Comparison of ENCODE assay signal across 21 mouse cellular contexts in the genomic region with DNA sequence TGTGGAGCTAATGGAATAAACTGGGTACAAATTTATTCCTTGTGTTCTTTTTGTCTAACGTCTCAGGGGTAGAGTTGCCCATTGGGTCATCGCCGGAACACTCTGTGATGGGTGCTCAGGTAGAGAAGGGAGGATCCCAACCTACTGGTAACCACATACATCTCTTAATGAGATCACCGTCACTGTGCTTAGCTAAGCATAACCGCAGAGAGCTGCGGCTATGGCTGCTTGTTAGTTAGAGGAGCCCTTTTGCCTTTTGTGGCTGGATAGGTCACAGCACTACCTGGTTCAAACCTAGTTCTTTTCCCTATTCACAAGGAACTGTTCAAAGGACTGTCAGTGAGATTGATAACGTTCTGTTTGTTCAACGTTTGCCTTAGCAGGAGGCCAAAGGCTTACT.
"Had no signal": no experiment of that assay in that cellular context is flagged by ENCODE, and none has a peak within 500 bp of the region (broad histone marks: within the 10 kb centered on the region; RNA-seq: fewer than 3 reads in every experiment).

No protein-coding gene starts in this region.

- H3K4me2 ChIP-seq: intestine, embryonic 15.5 days; limb, embryonic 12.5 days; limb, embryonic 15.5 days; liver, embryonic 11.5 days; lung, embryonic 14.5 days; midbrain, embryonic 12.5 days; midbrain, embryonic 15.5 days; neural tube, embryonic 12.5 days; neural tube, embryonic 15.5 days had no signal

- H3K9ac ChIP-seq: intestine, embryonic 15.5 days; limb, embryonic 12.5 days; limb, embryonic 15.5 days; liver, embryonic 14.5 days; liver, postnatal 0 days; lung, embryonic 14.5 days; midbrain, embryonic 12.5 days; midbrain, embryonic 15.5 days; neural tube, embryonic 12.5 days; neural tube, embryonic 15.5 days had no signal

- H3K27ac ChIP-seq: intestine, embryonic 15.5 days; limb, embryonic 12.5 days; limb, embryonic 15.5 days; liver, embryonic 14.5 days; macrophage; midbrain, embryonic 12.5 days; midbrain, embryonic 15.5 days; neural tube, embryonic 12.5 days; neural tube, embryonic 15.5 days had no signal

- ATAC-seq: intestine, embryonic 15.5 days; liver, postnatal 0 days; lung, postnatal 0 days; midbrain, embryonic 15.5 days had no signal

- DNase-seq: kidney, adult 11 months; kidney, adult 9 months; kidney, postnatal 10 days; kidney, postnatal 4 days; left cerebral cortex, postnatal 4 days; liver, postnatal 0 days; lung, embryonic 14.5 days; right cerebral cortex, postnatal 25 days; thymus, postnatal 25 days had no signal

- H3K9me3 ChIP-seq: intestine, embryonic 15.5 days; limb, embryonic 12.5 days; limb, embryonic 15.5 days; midbrain, embryonic 12.5 days; midbrain, embryonic 15.5 days; neural tube, embryonic 12.5 days; neural tube, embryonic 15.5 days had no signal

- H3K4me1 ChIP-seq: intestine, embryonic 15.5 days; midbrain, embryonic 12.5 days; midbrain, embryonic 15.5 days; neural tube, embryonic 12.5 days; neural tube, embryonic 15.5 days had no signal

- H3K4me3 ChIP-seq: intestine, embryonic 15.5 days; limb, embryonic 12.5 days; limb, embryonic 15.5 days; midbrain, embryonic 12.5 days; midbrain, embryonic 15.5 days; myocyte; neural tube, embryonic 12.5 days; neural tube, embryonic 15.5 days had no signal

- H3K36me3 ChIP-seq: intestine, embryonic 15.5 days; limb, embryonic 12.5 days; limb, embryonic 15.5 days; midbrain, embryonic 12.5 days; midbrain, embryonic 15.5 days; neural tube, embryonic 12.5 days; neural tube, embryonic 15.5 days had no signal

- H3K27me3 ChIP-seq: intestine, embryonic 15.5 days; limb, embryonic 12.5 days; limb, embryonic 15.5 days; midbrain, embryonic 12.5 days; midbrain, embryonic 15.5 days; neural tube, embryonic 12.5 days; neural tube, embryonic 15.5 days had no signal
